Mouse (Mus musculus) embryonic facial prominence, embryonic 15.5 days (tissue): ENCODE measurements at regions not wholly inside any gene's neighbourhood (a gene's known extent, or its start where the extent isn't known, plus 50 kb on each side); places are given as distances from the start of the nearest gene placed in this dataset.
"Not testable (repeated sequence)": the region's sequence is repeated elsewhere in the genome, so short reads cannot be mapped to it uniquely, and the experiment has no call there.

ENCODE experiments used
- ATAC-seq: fragments of 200-750 bp; cut with Nextera tagmentation; 2 replicates; pipeline ENCODE4 v1.8.0; 2017; ENCODE audit warnings: low read depth, moderate TSS enrichment; ENCODE audit not compliant: insufficient number of reproducible peaks, low FRiP score, low TSS enrichment
- H3K27ac ChIP-seq: fragments of 300-500 bp; sonication (generic); replicated peaks from 2 replicates; pipeline ENCODE4 v1.5.1; 2015; ENCODE audit warnings: mild to moderate bottlenecking, inconsistent platforms
- H3K27me3 ChIP-seq: fragments of 300-500 bp; sonication (generic); 2 replicates; pipeline ENCODE4 v1.6.1; 2015; ENCODE audit warnings: inconsistent platforms
- H3K36me3 ChIP-seq: fragments of 300-500 bp; sonication (generic); 2 replicates; pipeline ENCODE4 v1.6.1; 2015; ENCODE audit warnings: mild to moderate bottlenecking, inconsistent platforms
- H3K4me1 ChIP-seq: fragments of 300-500 bp; sonication (generic); 2 replicates; pipeline ENCODE4 v1.6.1; 2015; ENCODE audit warnings: inconsistent platforms
- H3K4me2 ChIP-seq: fragments of 300-500 bp; sonication (generic); replicated peaks from 2 replicates; pipeline ENCODE4 v1.6.1; 2015; ENCODE audit warnings: mild to moderate bottlenecking, inconsistent platforms
- H3K4me3 ChIP-seq: fragments of 300-500 bp; sonication (generic); replicated peaks from 2 replicates; pipeline ENCODE4 v1.5.1; 2015; ENCODE audit warnings: mild to moderate bottlenecking, inconsistent platforms
- H3K9ac ChIP-seq: fragments of 300-500 bp; sonication (generic); 2 replicates; pipeline ENCODE4 v1.6.1; 2015; ENCODE audit warnings: inconsistent platforms
- H3K9me3 ChIP-seq: fragments of 300-500 bp; sonication (generic); replicated peaks from 2 replicates; pipeline ENCODE4 v1.6.1; 2016; ENCODE audit warnings: inconsistent platforms
- WGBS: fragments of 180-500 bp; shearing (Covaris S2); methylation state at CpG from one replicate; pipeline ENCODE4 v1.1.7; 2015; 5-methylcytosine and 5-hydroxymethylcytosine counted together

DNA sequence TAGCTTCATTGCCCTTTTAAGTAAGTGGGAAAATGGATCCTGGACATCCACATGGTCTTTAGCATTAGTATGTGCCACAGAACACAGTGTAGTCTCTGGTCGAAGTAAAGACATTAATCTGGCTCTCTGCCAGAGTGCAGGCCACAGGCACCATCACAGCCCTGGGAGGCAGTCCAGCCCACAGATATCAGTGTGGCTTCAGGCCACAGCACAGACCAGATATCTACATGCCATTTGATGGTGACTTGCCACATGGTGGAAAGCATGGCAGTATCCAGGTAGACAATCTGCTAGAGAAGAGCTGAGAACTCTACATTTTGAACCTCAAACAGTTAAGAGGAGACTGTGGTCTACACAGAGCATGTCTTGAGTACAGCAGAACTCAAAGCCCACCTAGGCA is 981.2 kb upstream of the Cntn5 start:
- WGBS: 71% methylated on average over 1 of the region's 1 CpGs

GRCm38 (mm10) chr9:11872059-11872458 is 967.5 kb upstream of the Cntn5 start:
- H3K9me3 ChIP-seq: no peaks in the 10 kb centered on the region
- no peak for ATAC-seq
- H3K36me3 ChIP-seq: no peaks in the 10 kb centered on the region
- H3K4me2 ChIP-seq: no peak overlapping the region
- H3K27me3 ChIP-seq: no peaks in the 10 kb centered on the region
- H3K4me3 ChIP-seq: no peak overlapping the region
- no peaks in the 10 kb centered on the region for H3K4me1 ChIP-seq
- no peak overlapping the region for H3K27ac ChIP-seq
- H3K9ac ChIP-seq: no peak overlapping the region
- 67% methylated on average over 1 of the region's 1 CpGs for WGBS

More for the DNA sequence above, 981.2 kb upstream of the Cntn5 start:
- no peaks in the 10 kb centered on the region for H3K36me3 ChIP-seq
- no peak overlapping the region for H3K4me3 ChIP-seq
- no peaks in the 10 kb centered on the region for H3K4me1 ChIP-seq
- H3K9me3 ChIP-seq: no peaks in the 10 kb centered on the region
- peak; percentile 54; the same call in 1 of the 2 replicates for ATAC-seq
- H3K27ac ChIP-seq: no peak overlapping the region
- H3K27me3 ChIP-seq: no peaks in the 10 kb centered on the region
- no peak overlapping the region for H3K9ac ChIP-seq
- no peak overlapping the region for H3K4me2 ChIP-seq

DNA sequence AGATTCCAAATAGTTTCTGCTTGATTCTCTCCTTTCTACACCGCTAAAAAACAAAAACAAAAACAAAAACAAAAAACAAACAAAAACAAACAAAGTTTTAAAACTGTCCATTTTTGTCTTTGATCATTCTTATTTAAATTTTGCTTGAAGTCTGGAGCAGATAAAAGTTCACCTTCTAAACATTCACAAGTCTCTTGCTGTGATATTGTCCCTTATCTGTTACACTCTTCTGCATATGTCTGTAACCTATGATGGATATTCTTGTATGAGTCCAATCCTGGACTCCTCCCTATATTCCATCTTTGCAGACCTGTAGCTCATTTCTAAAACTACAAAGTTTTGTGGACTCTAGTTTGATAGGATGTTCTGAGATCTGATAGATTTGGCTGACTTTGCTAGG is 966.9 kb upstream of the Cntn5 start:
- H3K27ac ChIP-seq: no peak overlapping the region
- no peaks in the 10 kb centered on the region for H3K27me3 ChIP-seq
- H3K4me2 ChIP-seq: no peak overlapping the region
- H3K9ac ChIP-seq: no peak overlapping the region
- H3K4me1 ChIP-seq: no peaks in the 10 kb centered on the region
- 86% methylated on average over 1 of the region's 1 CpGs for WGBS
- ATAC-seq: no peak
- H3K36me3 ChIP-seq: no peaks in the 10 kb centered on the region
- H3K4me3 ChIP-seq: no peak overlapping the region
- H3K9me3 ChIP-seq: no peaks in the 10 kb centered on the region

DNA sequence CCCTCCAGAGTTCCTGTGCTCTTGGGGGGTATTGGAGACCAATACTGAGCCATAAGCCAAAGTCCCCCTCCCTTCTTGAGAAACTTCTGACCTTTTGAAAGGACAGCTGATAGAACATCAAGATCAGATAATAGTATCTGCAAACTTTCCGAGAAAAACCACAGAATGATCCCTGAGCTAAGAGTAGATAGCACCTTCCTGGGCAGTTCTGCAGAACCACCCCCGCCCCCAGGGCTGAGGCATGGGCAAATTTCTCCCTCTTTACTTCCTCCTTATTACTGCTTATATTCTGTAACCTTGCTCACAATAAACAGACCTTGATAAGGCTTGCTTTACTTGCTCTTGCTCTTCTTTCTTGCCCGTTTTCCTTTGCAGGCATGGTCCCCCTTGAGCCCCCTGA is 944.1 kb upstream of the Cntn5 start:
- ATAC-seq, H3K27ac ChIP-seq, H3K36me3 ChIP-seq, H3K4me2 ChIP-seq, H3K27me3 ChIP-seq, H3K9me3 ChIP-seq, H3K9ac ChIP-seq, H3K4me3 ChIP-seq, H3K4me1 ChIP-seq: not testable (repeated sequence)
- WGBS: 76% methylated on average over 3 of the region's 3 CpGs
